Mouse (Mus musculus) gastrocnemius, postnatal 36 days (tissue): ENCODE results near the gene Insr. TPM values are rescaled to one million over a fixed set of nuclear protein-coding genes. Genes with fewer than 3 reads are reported as not detected.

ENCODE experiments used
- DNase-seq, 2 experiments: peaks; one replicate each; pipeline ENCODE4 v3.0.0; 2022
- intact Hi-C: fragments of 180-260 bp; cut with DNase I; formaldehyde crosslinking; loops from one replicate; pipeline ENCODE4 v1.15.1; 2025
- total RNA-seq, 2 experiments: library from RNA; stranded (reverse); gene quantifications; 2 replicates each; pipeline ENCODE4 v1.2.3; 2021

Insr gene
- total RNA-seq, 2 experiments from 2014 or later, result 49.0 to 62.6 TPM

DNA sequence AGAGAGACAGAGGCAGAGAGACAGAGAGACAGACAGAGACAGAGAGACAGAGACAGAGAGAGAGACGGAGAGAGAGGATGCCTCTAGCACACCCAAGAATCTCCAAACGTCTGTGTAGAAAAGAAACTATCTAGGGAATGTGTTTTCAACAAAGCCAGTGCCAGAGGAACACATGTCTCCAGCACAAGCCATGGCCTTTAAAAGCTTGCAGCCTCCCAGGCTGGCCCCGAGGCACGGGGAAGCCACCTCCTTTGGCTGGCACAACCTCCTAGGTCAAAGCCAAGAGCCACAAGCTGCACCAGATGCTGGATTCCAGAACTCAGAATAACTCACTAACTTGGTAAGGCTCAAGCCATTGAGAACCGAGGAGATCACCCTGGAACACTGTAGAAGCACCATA, 42.1 kb downstream of the Insr start:
- intact Hi-C loops, result no loop called here
- peak in 1 of 2 experiments; percentile 42 for DNase-seq

DNA sequence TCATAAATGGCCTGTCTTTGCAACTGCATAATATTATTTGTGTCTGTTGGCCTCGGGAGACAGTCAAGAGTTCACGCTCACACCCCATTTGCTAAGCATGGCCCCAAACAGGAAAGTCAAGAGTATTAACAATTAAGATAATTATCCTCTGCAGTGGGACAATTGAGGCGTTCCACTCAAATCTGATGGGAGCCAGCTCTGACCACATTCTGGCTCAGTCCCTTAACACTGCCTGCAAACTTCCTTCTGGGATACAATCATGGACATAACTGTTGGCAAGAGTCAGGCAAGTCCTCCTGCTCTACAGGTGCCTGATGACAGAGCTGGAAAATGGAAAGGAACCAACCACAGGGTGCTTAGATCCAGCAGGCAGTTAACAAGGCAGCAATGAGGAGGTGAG, 43.1 kb downstream of the Insr start:
- DNase-seq, result no peak
- intact Hi-C loops, result no loop called here

DNA sequence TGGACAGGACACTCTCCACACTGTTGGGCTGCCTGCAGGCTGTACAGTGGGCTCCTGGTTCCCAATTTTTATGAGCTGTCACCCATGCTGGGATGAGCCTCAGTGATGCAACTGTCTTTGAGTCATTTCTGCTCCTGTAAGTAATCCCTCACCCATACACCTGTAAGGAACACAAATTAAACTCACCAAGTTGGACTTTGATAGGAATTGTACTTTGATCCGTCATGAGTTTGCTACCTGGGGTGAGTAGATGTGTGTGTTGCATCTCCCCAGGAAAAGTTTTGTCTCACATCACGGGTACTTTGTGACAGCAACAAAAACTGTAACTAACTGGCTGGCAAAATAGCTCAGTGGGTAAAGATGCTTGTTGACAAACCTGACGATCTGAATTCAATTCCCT, 44.8 kb downstream of the Insr start:
- no peak for DNase-seq
- intact Hi-C loops, result no loop called here

DNA sequence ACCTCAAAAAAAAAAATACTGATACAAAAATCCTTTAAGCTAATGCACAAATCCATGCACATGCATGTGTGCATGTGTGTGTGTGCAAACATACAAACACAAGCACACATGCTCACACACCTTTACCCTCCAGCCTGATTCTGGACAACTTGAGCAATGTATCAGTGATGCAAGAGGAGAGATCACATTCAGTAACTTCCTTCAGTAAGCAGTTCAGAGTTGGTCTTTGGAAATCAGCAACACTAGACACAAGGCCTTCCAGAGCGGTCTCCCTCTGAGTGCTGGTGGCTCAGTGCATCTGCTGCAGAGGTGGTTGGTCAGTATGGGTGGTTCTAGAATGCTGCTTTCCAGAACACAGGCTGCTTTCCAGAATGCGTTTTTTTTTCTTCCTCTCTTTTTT, 46.8 kb downstream of the Insr start:
- no peak for DNase-seq
- intact Hi-C loops, result no loop called here

DNA sequence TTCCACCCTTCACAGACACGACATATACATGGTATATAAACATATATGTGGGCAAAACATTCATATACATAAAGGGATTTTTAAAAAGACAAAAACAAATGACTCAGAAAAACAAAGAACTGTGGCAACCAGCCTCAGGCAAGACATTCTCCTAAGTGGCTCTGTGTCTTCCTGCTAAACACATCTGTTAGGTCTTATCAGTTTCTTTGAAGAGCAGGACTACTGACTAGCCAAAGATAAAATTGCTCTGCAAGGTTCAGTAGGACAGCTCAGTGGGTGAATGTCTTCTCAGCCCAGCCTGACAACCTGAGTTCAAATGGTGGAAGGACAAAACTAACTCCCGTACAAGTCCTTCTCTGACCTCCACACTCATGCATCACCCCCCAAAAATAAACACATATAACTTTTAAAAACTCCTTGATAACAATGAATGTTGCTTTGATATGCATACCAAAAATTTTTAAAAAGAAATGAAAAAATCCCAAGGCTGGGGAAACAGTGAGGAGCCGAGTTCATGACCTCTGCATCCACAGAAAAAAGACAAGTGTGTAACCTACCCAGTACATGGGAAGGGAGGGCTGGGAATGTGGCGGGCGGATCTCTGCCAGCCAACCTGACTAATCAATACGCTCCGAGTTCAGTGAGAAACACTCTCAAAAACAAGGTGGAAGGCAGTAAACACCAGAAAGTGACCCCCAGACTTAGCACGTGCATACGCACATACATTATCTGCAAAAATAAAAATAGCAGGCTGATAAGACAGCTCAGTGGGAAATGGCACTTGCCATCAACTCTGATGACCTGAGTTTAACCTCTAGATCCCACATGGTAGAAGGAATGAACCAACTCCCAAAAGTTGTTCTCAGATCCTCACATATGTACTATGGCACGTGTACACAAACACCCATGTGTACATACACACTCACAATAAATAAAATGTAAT, 49.0 kb downstream of the Insr start:
- intact Hi-C loops, result no loop called here

DNA sequence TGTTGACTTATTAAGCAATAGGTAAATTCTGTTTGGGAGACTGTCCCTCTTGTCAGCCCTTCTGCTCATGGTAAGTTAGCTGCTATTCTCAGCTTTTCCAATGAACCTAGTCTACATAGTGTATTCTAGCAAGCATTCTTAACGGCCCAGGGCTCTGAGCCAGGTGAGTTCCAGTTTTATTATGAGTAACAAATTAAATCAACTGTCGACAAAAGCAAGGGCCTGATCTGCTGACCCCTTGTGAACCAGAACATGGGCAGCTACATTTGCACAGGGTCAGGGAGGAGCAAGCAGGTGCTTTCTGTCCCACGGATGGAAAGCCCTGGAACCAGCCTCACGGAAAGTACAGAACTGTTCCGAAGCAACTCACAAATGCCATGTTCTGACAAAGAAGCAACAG, 52.0 kb downstream of the Insr start:
- no peak for DNase-seq
- intact Hi-C loops, result no loop called here

More for the DNA sequence above, 49.0 kb downstream of the Insr start:
- DNase-seq, result no peak

DNA sequence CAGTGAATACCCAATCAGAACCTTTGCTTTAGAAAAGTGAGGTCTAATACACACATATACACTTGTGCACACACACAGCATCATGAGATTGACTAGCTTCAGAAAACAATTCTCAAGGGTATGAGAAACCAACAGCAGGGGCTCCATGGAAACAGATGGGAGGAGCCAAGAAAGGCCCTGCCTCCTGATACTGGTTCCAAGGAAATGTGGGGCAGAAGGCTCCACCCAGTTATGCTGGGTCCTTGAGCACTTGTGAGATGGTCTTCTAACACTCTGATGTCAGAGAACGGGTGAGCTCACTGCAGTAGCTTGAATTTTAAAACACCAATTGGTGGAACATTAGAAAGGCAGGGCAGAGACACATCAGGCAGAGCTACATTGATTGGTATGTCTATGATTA, 53.7 kb downstream of the Insr start:
- intact Hi-C loops, result no loop called here
- no peak for DNase-seq

DNA sequence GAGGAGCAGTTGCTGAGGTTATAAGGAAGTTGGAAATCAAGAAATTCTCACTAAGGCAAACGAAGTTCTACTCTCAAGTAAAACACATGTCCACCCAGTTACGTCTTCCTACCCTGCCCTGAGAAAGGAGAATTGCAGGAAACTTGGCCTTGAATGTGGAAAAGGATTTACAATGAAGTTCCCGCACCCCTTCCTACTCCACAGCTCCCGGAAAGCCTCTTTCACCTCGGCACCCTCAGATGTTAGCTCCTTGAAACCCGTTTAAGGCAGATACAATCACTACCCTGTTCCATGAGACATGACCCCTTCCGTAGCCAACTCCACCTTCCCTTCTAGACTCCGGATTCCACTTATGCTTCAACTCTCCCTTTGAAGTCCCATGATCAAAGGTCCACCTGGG, 54.2 kb downstream of the Insr start:
- DNase-seq, result no peak
- intact Hi-C loops, result no loop called here

DNA sequence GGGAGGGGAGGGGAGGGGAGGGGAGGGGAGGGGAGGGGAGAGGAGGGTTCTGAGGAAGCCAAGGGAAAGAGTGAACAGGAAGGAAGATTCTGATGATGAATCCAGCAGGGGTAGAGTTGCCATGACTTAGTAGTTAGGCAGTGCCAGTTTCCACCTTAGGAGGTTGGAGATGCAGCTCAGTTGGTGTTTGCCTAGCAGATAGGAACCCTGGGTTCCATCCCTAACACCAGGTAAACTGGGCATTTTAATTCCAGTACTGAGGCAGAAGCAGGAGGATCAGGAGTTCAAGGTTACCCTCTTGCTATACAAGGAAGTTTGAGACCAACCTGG, 56.8 kb downstream of the Insr start:
- intact Hi-C loops, result no loop called here
- DNase-seq, result no peak

DNA sequence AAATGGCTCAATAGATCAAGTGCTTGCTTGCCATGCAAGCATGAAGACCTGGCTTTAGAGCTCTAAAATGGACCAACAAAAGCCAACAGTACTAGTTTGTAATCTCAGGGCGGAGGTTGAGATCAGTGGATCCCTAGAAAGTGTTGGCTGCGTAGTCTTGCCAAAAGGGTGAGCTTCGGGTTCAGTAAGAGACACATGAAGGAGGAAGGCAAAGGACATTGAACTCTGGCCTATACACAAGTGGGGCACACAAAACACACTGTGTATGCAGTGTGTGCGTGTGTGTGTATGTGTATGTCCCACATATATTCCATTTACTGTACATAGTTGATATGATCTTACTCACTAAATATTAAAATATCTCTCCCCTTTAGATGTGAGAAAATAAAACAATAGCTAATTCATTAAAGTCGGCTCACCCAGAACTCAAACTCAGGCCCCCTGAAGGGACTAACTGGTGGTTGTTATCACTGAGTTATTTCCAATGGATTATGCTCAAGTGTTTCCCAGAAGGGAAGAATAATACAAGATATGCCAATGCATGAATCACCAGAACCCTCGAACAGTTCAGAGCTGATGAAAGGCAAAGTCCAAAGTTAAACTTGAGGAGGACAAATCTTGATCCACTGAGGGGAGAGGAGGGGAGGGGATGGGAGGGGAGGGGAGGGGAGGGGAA, 57.3 kb downstream of the Insr start:
- intact Hi-C loops, result loop anchor here (1.0 kb wide), 1 partner anchor 57 kb away; the partner anchor contains the start of gene Insr
- DNase-seq, result no peak

DNA sequence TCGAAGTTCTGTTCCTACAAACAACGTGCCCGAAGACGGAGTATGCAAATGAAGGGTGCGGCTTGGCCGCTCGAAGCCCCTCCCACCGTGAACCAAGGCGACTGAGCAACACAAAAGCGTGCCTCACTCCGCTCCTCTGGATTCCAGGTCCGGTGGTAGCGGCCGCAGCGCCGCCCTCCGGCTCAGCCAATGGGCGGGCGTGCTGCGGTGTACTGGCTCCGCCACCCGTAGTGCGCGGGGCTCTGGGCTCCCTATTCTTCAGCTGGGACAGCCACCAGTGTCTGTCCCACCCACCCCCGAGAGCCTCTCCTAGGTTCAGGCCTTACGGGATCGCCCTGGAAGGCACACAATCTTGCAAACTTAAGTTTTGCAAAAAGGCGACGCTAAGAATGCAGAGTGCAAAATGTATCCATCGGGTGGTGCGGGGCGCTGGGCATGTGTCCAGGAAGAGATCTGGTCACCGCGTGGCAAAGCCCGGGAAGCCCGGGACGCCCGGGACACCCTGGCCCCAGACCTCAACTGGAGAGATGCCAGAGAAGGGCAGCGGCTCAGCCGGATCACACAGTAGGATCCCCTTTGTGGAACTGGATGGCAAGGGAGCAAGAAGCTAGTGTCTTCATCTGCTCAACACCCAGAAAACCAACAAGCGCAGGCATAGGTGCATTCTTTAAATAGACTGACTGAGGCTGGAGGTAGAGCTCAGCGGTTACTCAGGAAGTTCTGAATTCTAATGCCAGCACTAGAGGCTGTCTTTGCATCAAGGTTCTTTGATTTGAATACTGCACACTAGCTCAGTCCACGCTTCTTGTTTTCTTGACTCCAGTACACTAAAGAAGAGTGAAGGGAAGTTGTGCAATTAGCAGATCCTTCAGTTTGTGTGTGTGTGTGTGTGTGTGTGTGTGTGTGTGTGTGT, 58.1 kb downstream of the Insr start:
- intact Hi-C loops, result loop anchor here (1.0 kb wide), 1 partner anchor 58 kb away; the partner anchor contains the start of gene Insr
- DNase-seq, result peak; percentile 76 to 86

DNA sequence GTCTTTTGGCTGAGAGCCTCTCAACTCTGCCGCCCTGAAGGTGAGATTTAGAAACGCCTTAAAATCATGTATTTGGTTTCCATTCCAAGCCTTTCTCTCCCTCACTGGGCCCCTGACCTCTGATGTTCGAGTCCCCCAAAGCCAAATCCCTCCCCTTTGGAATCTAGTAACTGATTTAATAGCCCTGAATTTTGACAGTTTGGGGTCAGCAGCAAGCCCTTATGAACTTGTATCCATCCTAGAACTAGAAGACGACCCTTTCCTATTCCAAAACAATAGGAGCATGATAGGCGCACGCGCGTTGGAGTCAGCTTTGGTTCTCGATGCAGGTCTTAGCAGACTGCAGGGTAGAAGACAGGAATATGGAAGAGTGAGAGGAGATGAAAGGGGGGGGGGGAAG, 58.9 kb downstream of the Insr start:
- intact Hi-C loops, result no loop called here
- DNase-seq, result no peak

DNA sequence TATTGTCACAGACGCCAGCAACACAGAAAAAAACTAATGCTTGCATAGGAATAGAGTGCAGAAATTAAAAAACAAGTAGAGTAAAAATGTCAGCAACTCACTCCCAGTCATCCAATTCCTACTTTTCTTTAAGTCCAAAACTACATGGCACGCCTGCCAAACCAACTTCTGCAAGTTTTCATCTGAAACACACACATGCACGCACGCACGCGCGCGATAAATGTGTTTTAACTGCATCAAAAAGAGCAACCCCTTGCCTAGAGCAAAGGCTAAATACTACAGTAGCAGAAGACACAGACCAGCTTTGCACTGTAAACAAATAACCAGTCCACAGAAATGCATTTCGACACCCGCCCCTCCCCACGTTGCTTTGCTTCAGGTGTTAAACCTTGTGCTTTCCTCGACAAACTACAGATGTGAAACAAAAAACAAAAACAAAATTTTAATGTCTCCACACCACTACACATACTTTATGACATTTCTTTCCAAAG, 59.5 kb downstream of the Insr start:
- intact Hi-C loops, result no loop called here
- no peak for DNase-seq

DNA sequence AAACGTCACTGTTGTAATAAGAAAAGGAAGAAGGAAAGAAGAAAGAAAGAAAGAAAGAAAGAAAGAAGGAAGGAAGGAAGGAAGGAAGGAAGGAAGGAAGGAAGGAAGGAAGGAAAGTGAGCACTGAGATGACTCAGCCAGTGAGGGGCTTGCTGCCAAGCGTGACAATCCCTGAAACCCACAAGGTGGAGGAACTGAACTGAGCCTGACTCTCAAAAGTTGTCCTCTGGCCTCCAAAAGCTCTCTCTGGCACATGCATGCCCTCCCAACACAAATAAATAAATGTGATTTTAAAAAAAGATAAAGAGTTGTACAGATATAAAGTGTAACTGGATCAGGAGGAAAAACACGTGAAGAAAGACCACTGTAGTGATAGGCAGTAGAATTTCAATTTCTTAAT, 60.2 kb downstream of the Insr start:
- intact Hi-C loops, result no loop called here
- no peak for DNase-seq

DNA sequence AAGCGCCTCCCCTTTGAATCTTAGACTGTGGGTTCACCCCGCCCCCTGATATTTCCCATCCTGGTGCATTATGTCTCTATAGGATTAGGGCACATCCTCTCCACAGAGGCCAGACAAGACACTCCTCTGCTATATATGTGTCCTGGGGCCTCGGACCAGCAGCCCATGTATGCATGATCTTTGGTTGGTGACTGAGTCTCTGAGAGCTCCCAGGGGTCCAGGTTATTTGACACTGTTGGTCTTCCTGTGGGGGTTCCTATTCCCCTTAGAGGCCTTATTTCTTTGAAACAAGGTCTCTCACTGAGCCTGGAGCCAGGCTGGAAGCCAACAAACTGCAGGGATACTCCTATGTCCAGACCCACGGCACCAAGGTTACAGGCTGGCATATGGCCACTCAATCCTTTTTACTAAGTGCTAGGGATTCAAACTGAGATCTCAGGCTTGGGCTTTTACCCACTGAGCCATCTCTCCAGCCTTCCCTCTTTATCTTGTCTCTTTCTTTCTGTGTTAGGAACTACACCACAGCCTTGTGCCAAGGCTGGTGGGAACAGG, 62.8 kb downstream of the Insr start:
- no peak for DNase-seq

DNA sequence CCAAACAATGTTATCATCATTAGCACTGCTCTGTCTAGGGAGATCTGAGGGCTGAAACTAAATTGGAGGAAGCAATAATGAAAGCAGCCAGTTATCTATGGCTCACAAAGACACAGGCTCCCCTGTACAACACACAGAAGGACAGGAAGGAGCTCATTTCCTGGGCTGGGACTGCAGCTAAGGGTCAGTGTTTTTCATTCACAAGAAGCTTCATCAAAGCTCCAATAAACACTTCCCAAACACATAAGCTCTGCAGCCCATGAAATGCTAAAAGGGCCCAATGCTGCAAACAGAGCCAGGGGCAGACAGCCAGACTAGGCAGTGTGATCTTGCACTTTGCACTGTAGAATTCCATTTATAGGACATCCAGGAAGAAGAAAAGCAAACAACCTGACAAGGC, 63.9 kb downstream of the Insr start:
- no peak for DNase-seq
- intact Hi-C loops, result no loop called here

More for the DNA sequence above, 62.8 kb downstream of the Insr start:
- intact Hi-C loops, result no loop called here

DNA sequence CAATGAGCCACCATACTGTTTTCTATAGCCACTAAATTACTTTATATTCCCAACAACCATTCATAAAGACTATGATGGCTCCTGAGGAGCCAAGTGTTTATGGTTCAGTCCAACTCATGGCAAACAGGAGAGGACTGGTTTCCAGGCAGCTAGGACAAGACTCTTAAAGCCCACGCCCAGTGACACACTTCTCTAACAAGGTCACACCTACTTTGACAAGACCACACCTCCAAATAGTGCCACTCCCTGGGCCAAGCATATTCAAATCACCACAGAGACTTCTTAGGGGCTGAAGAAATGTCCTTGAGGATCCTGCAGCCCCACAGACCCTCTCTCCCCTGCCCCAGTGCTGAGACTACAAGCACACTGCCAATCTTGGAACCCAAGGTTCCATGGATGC, 64.8 kb downstream of the Insr start:
- DNase-seq, result no peak
- intact Hi-C loops, result no loop called here

DNA sequence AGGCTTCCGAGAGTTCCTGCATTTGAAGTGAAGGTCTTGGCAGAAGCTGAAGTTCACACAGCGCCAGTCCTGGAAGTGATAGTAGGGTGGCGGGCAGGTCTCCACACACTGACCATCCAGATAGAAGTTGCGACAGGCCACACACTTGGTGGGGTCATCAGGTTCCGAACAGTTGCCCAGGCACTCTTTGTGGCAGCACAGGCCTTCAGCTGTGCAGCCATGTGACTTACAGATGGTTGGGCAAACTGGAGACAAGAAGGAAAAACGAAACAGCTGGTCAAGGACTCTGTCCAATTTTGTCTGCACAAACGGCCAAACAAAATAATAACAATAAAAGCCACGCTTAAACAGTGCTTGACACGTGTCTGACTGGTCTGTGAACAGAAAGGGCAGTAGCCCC, 68.0 kb downstream of the Insr start:
- DNase-seq, result peak in 1 of 2 experiments; percentile 33
- intact Hi-C loops, result no loop called here

DNA sequence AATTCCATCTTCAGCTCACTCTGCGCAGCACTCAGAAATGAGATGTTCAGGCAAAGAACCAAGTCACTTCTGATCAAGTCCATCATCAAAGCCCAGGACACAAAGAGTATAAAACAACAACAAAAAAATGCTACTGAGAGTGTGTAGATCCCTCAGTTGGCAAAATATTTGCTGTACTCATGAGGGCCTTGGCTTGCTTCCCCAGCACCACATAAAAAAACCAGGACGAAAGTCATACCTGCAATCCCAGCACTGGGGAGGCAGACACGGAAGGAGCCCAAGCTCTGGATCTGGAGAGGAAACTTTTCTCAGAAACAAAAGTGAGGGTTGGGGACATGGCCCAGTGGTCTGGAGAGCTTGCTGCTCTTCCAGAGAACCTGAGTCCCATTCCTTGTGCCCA, 69.5 kb downstream of the Insr start:
- intact Hi-C loops, result no loop called here
- DNase-seq, result no peak

DNA sequence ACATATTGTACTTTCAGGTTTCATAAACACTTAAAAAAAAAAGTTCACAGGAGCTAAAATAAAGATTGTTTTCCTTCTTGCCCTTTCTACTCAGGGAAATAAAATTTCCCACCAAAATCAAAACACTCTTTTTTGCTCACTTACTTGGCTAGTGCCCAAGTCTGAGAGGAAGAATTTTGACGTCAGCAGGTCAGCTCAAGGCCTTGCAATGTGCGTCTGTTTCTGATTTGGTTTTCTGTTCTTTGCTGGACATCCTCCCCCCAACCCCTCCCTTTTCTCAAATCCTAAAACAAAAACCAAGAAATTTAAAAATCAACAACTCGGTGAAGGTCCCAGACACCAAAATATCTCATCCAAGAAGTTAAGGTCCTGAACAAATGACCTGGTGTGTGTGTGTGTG, 70.1 kb downstream of the Insr start:
- DNase-seq, result no peak
- intact Hi-C loops, result no loop called here
